Mouse (Mus musculus) forebrain, postnatal 0 days (tissue): ENCODE data around the gene Tnnt1. TPM values are rescaled to one million over a fixed set of nuclear protein-coding genes. Genes with fewer than 3 reads are reported as not detected.
"Not testable (repeated sequence)": the region's sequence is repeated elsewhere in the genome, so short reads cannot be mapped to it uniquely, and the experiment has no call there.

ENCODE experiments used
- ATAC-seq: fragments of 200-750 bp; cut with Nextera tagmentation; 2 replicates; pipeline ENCODE4 v1.8.0; 2017; ENCODE audit warnings: mild to moderate bottlenecking, moderate library complexity
- DNase-seq: peaks from one replicate; pipeline ENCODE4 v3.0.0-alpha.2; 2015
- H3K27ac ChIP-seq: fragments of 300-500 bp; sonication (generic); 2 replicates; pipeline ENCODE4 v1.5.1; 2014; ENCODE audit warnings: low read depth, mild to moderate bottlenecking, antibody characterized with exemption, low read length, moderate library complexity, mixed read lengths
- H3K27me3 ChIP-seq: fragments of 300-500 bp; sonication (generic); 2 replicates; pipeline ENCODE4 v1.6.1; 2014; ENCODE audit warnings: mild to moderate bottlenecking, low read length, mixed read lengths; ENCODE audit not compliant: insufficient read depth
- H3K36me3 ChIP-seq: fragments of 300-500 bp; sonication (generic); 2 replicates; pipeline ENCODE4 v1.6.1; 2014; ENCODE audit warnings: mild to moderate bottlenecking, moderate library complexity; ENCODE audit not compliant: insufficient read depth
- H3K4me1 ChIP-seq: fragments of 300-500 bp; sonication (generic); 2 replicates; pipeline ENCODE4 v1.6.1; 2014; ENCODE audit warnings: antibody characterized with exemption; ENCODE audit not compliant: insufficient read depth
- H3K4me2 ChIP-seq: fragments of 300-500 bp; sonication (generic); 2 replicates; pipeline ENCODE4 v1.6.1; 2014; ENCODE audit warnings: low read depth, mild to moderate bottlenecking, moderate library complexity
- H3K4me3 ChIP-seq: fragments of 300-500 bp; sonication (generic); 2 replicates; pipeline ENCODE4 v1.5.1; 2014; ENCODE audit warnings: low read depth, low read length, mixed read lengths
- H3K9ac ChIP-seq: fragments of 300-500 bp; sonication (generic); 2 replicates; pipeline ENCODE4 v1.6.1; 2014; ENCODE audit warnings: mild to moderate bottlenecking
- H3K9me3 ChIP-seq: fragments of 300-500 bp; sonication (generic); 2 replicates; pipeline ENCODE4 v1.6.1; 2016; ENCODE audit warnings: low read length
- CTCF ChIP-seq: sonication (generic); IDR thresholded peaks from 2 replicates; pipeline ENCODE4 v1.5.1; 2016; ENCODE audit warnings: antibody characterized with exemption, control low read depth, low read depth
- WGBS: fragments of 180-500 bp; shearing (Covaris S2); extraction: QIAGEN DNeasy Blood & Tissue Kit; methylation state at CpG from one replicate; pipeline ENCODE4 v1.1.7; 2014; 5-methylcytosine and 5-hydroxymethylcytosine counted together
- polyA plus RNA-seq: library from polyadenylated mRNA; unstranded; fragments of >200 nt; fragmentation: Nextera tagmentation; extraction: Ambion mirVana; gene quantifications from 2 replicates; pipeline ENCODE4 v1.2.1, GENCODE M21; 2015
- total RNA-seq: library from RNA; depleted of rRNA; stranded (reverse); fragments of >200 nt; gene quantifications from 2 replicates; pipeline ENCODE4 v1.2.3, GENCODE M21; 2014

Gene Tnnt1
- total and polyA plus RNA-seq, 2 experiments from 2014 or later = 2.9 to 3.9 TPM

DNA sequence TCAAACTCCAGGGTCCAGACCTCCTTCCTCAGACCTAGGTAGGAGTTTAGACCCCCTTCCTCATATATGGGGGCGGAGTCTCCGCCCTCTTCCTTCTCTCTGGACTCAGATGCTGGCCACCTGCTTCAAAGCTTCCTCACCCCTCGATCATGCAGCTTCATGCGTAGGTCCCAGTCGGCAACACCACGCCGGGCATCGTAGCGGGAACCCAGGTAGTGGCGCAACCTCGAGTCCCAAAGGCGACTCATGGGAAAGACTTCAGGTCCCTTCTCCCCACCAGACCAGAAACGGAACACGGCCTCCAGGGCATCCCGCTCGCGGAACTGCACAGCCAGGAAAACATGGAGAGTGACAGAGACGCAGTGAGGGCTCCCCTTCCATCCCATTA is 11.1 kb upstream of the Tnnt1 start:
- 55% methylated on average over 18 of the region's 18 CpGs for WGBS
- TF ChIP-seq CTCF = no peak
- no peak for ATAC-seq
- Histone ChIP-seq H3K9ac (no peak overlapping the region), H3K27ac (no peak overlapping the region), H3K36me3 (no peaks in the 10 kb centered on the region), H3K4me1 (0 out of 2 replicates have a peak, but pooled peaks cover 3% of the 10 kb centered on the region), H3K9me3 (no peaks in the 10 kb centered on the region), H3K4me3 (no peak overlapping the region), H3K27me3 (no peaks in the 10 kb centered on the region), H3K4me2 (peak overlapping the region; percentile 54)
- no peak for DNase-seq

DNA sequence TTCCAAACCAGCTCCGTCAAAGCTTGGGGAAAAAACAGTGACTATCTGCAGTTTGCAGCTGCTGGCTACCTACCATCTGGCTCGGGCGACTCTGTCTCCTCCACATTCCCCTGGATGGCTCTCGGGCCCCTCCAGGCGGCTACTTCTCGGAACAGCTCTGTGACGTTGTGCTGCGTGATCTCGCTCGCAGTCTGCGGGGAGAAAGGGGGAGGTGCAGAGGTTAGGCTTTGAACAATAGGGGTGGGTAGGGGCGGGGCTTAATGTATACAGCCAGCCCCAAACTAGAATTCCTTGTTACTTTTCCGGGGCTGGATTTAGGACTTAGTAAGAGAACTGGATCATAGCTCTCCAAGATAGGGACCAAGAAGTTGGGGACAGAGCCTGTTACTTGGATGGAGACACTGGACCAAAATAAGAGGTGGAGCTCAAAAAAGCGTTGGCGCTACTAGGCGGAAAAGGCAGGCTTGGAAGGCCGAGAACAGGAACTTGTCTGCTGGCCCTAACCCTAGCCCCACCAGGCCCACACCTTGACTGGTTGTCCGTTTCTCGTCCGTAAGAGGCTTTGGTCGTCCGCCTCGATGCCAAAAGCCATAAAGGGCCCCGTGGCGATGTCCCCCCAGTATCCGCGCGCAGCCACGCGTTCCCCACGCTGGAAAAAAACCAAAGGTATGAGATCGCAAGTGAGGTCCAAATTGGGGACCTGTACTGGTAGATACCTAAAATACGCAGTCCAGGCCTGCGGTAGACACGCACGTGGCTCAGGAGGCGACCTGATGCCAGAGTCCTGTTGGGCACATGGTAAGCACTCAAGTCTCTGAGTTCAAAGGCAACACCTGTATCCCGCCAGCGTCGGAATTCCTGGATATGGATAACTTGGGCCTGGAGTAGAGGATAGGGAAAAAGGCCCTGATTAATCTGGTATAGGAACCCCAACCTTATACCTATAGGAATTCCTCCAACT is 10.4 kb upstream of the Tnnt1 start:
- peak; percentile 97 for ATAC-seq
- peak overlapping the region; percentile 54 for H3K4me2 ChIP-seq
- peak overlapping the region; percentile 36 for H3K9ac ChIP-seq
- H3K4me1 ChIP-seq = 0 out of 2 replicates have a peak, but pooled peaks cover 3% of the 10 kb centered on the region
- H3K27ac ChIP-seq = peak overlapping the region; percentile 54; the same call in 1 of the 2 replicates
- 20% methylated on average over 40 of the region's 40 CpGs for WGBS
- DNase-seq = peak; percentile 93
- H3K9me3 ChIP-seq = no peaks in the 10 kb centered on the region
- H3K4me3 ChIP-seq = peak overlapping the region; percentile 29
- no peaks in the 10 kb centered on the region for H3K36me3 ChIP-seq
- peak; percentile 83 for TF ChIP-seq CTCF
- no peaks in the 10 kb centered on the region for H3K27me3 ChIP-seq

DNA sequence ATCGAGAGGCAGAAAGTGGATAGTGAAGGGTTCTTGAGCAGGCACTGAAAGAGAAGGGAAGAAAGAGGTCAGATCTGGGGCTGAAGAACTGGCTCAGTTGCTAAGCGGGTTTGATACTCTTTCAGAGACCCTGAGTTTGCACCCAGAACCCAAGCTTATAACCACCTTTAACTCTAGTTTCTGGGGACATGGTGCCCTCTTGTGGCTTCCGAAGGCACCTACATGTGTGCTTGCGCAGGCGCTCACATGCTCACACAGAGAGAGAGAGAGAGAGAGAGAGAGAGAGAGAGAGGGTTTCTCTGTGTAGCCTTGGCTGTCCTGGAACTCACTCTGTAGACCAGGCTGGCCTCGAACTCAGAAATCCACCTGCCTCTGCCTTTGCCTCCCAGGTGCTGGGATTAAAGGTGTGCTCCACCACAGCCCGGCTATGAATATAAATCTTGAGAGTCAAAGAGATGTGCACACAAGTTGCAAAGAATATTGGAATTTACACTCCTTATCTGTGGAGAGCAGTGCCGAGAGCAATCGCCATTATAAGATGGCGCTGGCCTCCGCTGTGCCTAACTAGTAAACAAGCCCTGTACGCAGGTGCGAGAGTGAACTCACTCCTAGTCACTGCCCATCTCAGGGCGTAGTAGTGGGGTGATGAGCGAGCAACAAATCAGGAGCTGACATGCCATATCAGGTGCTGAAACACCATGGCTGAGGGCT is 8.2 kb upstream of the Tnnt1 start, which contains the start of gene Tnni3:
Tnni3 (minus strand) TSS at position 18 of the 711 bp plus-strand sequence.
- 63% methylated on average over 15 of the region's 15 CpGs for WGBS
- not testable (repeated sequence) for H3K27ac ChIP-seq, H3K9me3 ChIP-seq, H3K4me3 ChIP-seq, H3K9ac ChIP-seq, H3K36me3 ChIP-seq, H3K4me1 ChIP-seq, H3K4me2 ChIP-seq, H3K27me3 ChIP-seq
- peak; percentile 78 for TF ChIP-seq CTCF
- ATAC-seq = peak; percentile 28; the same call in 1 of the 2 replicates
- peak; percentile 84 for DNase-seq

DNA sequence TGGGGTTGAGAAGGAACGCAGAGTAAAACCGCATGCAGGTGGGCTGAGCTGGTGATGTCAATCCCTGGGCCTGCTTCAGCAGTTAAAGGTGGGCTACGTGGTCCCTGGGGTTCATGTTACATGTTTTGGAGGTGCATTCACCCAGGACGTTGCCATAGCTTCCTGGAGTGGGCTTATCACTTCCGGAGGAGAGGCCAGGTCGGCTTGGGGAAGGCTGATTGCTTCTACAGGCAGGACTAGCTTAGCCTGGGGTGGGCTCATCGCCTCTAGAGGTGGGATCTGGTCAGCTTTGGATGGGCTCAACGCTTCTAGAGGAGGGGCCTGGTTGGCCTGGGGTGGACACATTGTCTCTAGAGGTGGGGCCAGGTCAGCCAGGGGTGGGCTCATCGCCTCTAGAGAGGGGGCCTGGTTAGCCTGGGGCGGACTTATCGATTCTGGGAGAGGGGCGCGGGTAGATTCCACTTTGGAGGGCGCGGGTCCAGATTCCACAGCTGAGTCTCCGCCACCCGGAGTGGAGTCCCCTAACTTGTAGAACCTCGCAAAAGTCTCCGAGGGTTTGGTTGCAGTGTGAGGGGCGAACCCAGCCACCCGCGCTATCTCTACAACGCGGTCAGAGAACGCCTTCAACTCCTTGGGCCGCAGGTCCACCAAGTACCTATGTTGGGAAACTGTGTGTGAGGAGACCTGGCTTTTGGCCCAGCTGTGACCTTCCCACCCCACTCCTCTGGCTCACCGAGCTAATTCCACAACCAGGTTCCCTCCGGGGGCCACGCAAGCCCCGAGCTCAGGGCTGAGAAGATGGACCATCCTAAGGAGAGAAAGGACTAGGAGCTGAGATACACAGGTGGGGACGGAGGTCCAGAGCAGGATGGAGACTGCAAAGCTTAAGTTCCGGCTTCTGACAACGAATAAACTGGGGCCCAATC is 7.3 kb upstream of the Tnnt1 start:
- Histone ChIP-seq H3K4me3 (no peak overlapping the region), H3K4me2 (no peak overlapping the region), H3K36me3 (no peaks in the 10 kb centered on the region), H3K27me3 (peaks cover 7% of the 10 kb centered on the region; the same call in 1 of the 2 replicates), H3K9me3 (no peaks in the 10 kb centered on the region), H3K9ac (no peak overlapping the region), H3K27ac (no peak overlapping the region), H3K4me1 (peaks cover 3% of the 10 kb centered on the region; the same call in 1 of the 2 replicates)
- DNase-seq (no peak), ATAC-seq (no peak)
- WGBS = 92% methylated on average over 33 of the region's 33 CpGs
- TF ChIP-seq CTCF = no peak

DNA sequence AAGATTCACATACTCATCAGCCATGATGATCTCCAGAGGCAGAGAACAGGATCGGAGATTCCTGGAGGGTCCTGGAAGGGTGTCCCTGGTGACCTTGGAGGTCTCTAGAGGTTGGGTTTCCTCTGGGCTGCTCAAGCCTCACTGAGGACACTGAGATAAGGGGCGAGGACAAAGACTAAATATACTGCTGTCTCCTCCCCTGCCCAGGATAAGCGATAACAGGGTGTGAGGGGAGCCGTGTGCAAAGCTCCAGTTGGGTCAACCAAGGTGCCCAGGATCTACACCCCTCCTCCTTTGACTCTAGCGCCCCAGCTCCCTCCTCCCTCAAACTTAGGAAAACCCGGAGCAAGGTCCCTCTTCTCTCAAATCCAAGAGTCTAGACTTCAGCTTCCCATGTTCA is 6.1 kb upstream of the Tnnt1 start:
- no peak overlapping the region for H3K27ac ChIP-seq
- TF ChIP-seq CTCF = no peak
- H3K27me3 ChIP-seq = peaks cover 7% of the 10 kb centered on the region; the same call in 1 of the 2 replicates
- ATAC-seq (no peak), DNase-seq (no peak)
- H3K4me3 ChIP-seq = no peak overlapping the region
- WGBS = 86% methylated on average over 6 of the region's 6 CpGs
- no peak overlapping the region for H3K9ac ChIP-seq
- peaks cover 3% of the 10 kb centered on the region; the same call in 1 of the 2 replicates for H3K4me1 ChIP-seq
- no peaks in the 10 kb centered on the region for H3K9me3 ChIP-seq
- H3K36me3 ChIP-seq = no peaks in the 10 kb centered on the region
- H3K4me2 ChIP-seq = no peak overlapping the region
